Mouse (Mus musculus): ENCODE measurements around the gene Tyro3. TPM values are rescaled to one million over a fixed set of nuclear protein-coding genes. Genes with fewer than 3 reads are reported as not detected.

Gene Tyro3
- 20.0 and 20.2 TPM in 2 replicates for polyA plus RNA-seq (2014; fragmentation: Nextera tagmentation; extraction: Ambion mirVana)

DNA sequence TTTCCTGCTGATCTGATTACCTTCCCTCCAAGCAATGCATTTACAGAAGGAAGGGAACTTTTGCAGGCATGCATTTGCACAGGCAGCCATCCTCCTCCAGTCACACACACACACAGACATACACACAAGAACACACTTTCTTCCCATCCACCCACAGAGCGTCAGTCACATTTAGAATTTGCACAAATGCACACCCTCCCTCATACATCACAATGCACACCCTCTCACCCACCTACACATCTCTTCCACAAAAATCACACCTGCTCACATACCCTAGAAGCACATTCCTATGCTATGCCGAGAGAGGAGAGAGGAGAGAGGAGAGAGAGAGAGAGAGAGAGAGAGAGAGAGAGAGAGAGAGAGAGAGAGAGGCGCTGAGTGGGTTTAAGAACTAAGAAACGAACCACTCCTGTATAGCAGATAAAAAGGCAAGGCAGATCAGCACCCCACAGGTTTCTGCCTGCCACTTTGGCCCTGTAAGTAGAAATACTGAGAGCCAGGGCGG lies at the start of gene Tyro3:
Gene Tyro3, plus strand, starts transcription at position 455 of the 505 bp plus-strand sequence.
- no peak within 1 kb of the TSS for H3K27ac ChIP-seq (replicated peaks; ENCODE audit: low read depth, low read length)

DNA sequence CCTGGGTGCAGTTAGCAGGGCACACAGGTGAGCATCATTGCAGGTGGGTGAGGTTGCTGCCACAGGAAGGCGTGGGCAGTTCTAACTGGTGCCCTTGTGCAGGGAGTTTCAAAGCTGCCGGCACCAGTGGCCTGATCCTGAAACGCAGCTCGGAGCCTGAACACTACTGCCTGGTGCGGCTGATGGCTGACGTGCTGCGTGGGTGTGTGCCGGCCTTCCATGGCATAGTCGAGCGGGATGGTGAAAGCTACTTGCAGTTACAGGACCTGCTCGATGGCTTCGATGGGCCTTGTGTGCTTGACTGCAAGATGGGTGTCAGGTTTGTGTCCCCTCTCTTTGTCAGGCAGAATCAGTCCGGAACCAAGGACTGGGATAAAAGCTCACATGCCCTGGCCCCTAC lies 48.3 kb upstream of the Tyro3 start:
- peaks cover 14% of the 10 kb centered on the region for H3K27me3 ChIP-seq (ENCODE audit: control insufficient read depth, insufficient read depth, low read length)
- H3K4me2 ChIP-seq (ENCODE audit: low read length): no peak overlapping the region
- 71% methylated on average over 13 of the region's 13 CpGs for WGBS

More for the DNA sequence above, at the start of gene Tyro3:
- no peak within 1 kb of the TSS for H3K9ac ChIP-seq (replicated peaks; ENCODE audit: low read length)
- DNase-seq (no peak), ATAC-seq (ENCODE audit: low FRiP score, low TSS enrichment) (no peak)
- H3K4me1 ChIP-seq (ENCODE audit: control insufficient read depth, insufficient read depth, low read length): peaks cover 15% of the 10 kb centered on the region
- 71% methylated on average over 5 of the region's 5 CpGs for WGBS
- H3K4me2 ChIP-seq (ENCODE audit: low read length): no peak within 1 kb of the TSS
- no peaks in the 10 kb centered on the region for H3K9me3 ChIP-seq (ENCODE audit: control insufficient read depth, low read length)
- no peak within 1 kb of the TSS for H3K4me3 ChIP-seq (replicated peaks; ENCODE audit: low read depth, low read length)
- no peaks in the 10 kb centered on the region for H3K36me3 ChIP-seq (ENCODE audit: control insufficient read depth, insufficient read depth, low read length)
- H3K27me3 ChIP-seq (ENCODE audit: control insufficient read depth, insufficient read depth, low read length): peaks cover 5% of the 10 kb centered on the region; the same call in 1 of the 2 replicates

DNA sequence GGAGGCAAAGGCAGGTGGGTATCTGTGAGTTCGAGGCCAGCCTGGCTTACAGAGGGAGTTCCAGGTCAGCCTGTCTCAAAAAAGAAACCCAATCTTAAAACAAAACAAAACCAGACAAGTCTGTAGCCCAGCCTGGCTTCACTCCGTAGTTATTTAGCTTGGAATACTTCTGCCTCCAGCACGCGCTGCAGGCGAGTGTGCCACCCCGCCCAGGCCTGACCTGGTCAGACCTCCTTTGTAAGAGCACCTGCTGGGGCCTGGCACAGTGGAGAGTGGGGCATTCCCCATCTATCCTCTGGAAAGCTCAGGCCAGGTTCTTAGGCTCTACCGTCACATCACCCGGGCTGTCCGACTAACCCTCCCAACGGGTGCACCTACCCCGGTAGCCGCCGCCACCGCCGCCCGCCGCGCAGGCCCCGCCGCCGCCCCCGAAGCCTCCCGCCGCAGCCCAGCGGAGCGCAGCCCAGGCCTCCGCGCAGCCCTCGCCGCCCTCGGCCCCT lies 39.9 kb upstream of the Tyro3 start:
- peaks cover 9% of the 10 kb centered on the region for H3K4me1 ChIP-seq (ENCODE audit: control insufficient read depth, insufficient read depth, low read length)
- DNase-seq (peak; percentile 33), ATAC-seq (ENCODE audit: low FRiP score, low TSS enrichment) (peak; percentile 48; the same call in 1 of the 2 replicates)
- H3K4me2 ChIP-seq (ENCODE audit: low read length): peak overlapping the region; percentile 99
- no peaks in the 10 kb centered on the region for H3K36me3 ChIP-seq (ENCODE audit: control insufficient read depth, insufficient read depth, low read length)
- no peaks in the 10 kb centered on the region for H3K9me3 ChIP-seq (ENCODE audit: control insufficient read depth, low read length)
- WGBS: 2% methylated on average over 29 of the region's 31 CpGs
- H3K9ac ChIP-seq (replicated peaks; ENCODE audit: low read length): peak overlapping the region; percentile 61
- peaks cover 38% of the 10 kb centered on the region for H3K27me3 ChIP-seq (ENCODE audit: control insufficient read depth, insufficient read depth, low read length)
- H3K27ac ChIP-seq (replicated peaks; ENCODE audit: low read depth, low read length): no peak overlapping the region
- peak overlapping the region; percentile 61 for H3K4me3 ChIP-seq (replicated peaks; ENCODE audit: low read depth, low read length)

More for the DNA sequence above, 48.3 kb upstream of the Tyro3 start:
- no peaks in the 10 kb centered on the region for H3K4me1 ChIP-seq (ENCODE audit: control insufficient read depth, insufficient read depth, low read length)
- no peak overlapping the region for H3K4me3 ChIP-seq (replicated peaks; ENCODE audit: low read depth, low read length)
- ATAC-seq (ENCODE audit: low FRiP score, low TSS enrichment): no peak
- DNase-seq: no peak
- H3K27ac ChIP-seq (replicated peaks; ENCODE audit: low read depth, low read length): no peak overlapping the region
- no peaks in the 10 kb centered on the region for H3K36me3 ChIP-seq (ENCODE audit: control insufficient read depth, insufficient read depth, low read length)
- H3K9ac ChIP-seq (replicated peaks; ENCODE audit: low read length): no peak overlapping the region
- H3K9me3 ChIP-seq (ENCODE audit: control insufficient read depth, low read length): no peaks in the 10 kb centered on the region

DNA sequence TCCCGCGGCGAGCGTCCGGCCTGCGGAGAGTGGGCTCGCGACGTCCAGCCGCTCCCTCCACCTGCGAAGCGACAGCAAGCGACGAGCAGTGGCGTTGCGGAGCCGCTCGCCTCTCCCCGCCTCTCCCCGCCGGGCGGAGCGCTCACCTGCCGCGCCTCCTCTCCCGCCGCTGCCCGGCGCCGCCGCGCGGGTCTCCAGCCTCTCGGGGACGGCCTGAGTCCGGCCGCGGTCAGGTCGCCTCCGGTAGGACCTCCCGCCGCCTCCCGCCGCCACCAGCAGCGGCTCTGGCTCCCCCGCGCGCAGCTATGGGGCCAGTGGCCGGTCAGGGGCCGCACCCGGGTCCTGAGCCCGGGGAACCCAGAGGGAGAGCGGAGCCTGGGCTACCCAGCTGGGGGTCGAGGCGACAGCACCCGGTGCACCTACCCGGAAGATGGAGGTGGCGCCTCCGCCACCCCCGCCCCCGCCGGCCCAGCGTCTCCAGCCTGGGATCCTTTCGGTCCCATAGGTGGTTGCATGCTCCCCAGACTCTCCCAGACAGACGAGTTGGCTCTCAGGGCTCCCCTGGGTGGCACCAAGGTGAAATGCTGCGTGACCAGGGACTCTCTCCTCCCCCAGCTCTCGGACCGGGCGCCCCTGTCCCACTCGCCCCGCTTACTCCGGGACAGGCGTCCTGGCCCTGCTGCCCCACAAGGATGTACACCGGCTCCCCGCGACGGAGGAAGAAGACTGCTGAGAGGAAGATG lies 39.3 kb upstream of the Tyro3 start:
- ATAC-seq (ENCODE audit: low FRiP score, low TSS enrichment): peak; percentile 48; the same call in 1 of the 2 replicates
- Histone ChIP-seq H3K27me3 (ENCODE audit: control insufficient read depth, insufficient read depth, low read length) (peaks cover 38% of the 10 kb centered on the region), H3K9me3 (ENCODE audit: control insufficient read depth, low read length) (no peaks in the 10 kb centered on the region), H3K4me2 (ENCODE audit: low read length) (peak overlapping the region; percentile 99), H3K4me1 (ENCODE audit: control insufficient read depth, insufficient read depth, low read length) (peaks cover 9% of the 10 kb centered on the region), H3K36me3 (ENCODE audit: control insufficient read depth, insufficient read depth, low read length) (no peaks in the 10 kb centered on the region), H3K4me3 (replicated peaks; ENCODE audit: low read depth, low read length) (peak overlapping the region; percentile 61), H3K9ac (replicated peaks; ENCODE audit: low read length) (peak overlapping the region; percentile 61), H3K27ac (replicated peaks; ENCODE audit: low read depth, low read length) (no peak overlapping the region)
- peak; percentile 64 for DNase-seq
- under 1% methylated on average over 67 of the region's 77 CpGs for WGBS

DNA sequence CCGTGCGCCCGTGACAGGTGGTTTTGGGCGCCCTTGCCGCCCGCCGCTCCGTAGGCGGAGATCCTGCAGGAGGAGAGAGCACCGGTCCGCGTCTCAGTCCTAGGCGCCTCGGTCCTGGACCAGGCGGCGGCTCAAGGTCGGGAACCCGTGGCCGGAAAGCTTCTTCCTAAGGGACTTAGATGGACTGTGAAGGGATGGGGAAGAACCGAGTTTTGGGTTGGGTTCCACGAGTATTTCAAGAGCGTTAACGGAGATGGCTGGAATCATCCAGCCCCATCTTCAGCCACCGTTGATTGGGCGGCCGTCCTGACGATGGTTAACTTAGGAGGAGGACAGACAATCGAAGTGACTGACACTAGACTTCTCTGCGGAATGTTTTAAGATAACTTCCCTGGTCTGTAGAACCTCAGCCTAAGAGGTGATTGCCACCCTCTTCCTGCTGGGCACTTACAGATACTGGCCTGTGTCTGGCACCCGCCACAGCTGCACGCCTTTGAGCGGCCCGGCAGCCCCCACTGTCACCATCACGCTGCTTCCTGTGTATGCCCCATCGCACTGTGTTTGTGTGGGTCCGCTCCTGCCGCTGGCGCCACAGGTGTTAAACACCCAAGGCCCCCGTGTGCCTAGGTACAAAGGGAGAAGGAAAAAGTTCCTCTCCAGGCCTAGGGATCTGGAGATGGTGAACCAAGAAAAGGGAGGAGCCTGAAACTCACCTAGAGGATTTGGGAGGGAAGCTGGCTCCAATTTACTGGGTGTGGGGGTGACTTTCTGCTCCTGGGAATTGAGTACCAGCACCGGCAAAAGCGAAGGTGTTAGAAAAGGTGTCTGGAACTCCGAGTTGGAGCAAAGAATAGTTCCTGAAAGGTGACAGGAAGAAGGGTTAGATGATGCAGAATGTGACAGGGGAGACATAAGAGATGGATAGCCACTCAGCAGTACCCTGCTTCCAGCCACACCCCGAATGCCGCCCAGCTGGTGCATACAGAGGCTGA lies 38.4 kb upstream of the Tyro3 start:
- Histone ChIP-seq H3K36me3 (ENCODE audit: control insufficient read depth, insufficient read depth, low read length) (peaks cover 8% of the 10 kb centered on the region), H3K4me2 (ENCODE audit: low read length) (peak overlapping the region; percentile 99), H3K27ac (replicated peaks; ENCODE audit: low read depth, low read length) (no peak overlapping the region), H3K4me1 (ENCODE audit: control insufficient read depth, insufficient read depth, low read length) (peaks cover 9% of the 10 kb centered on the region), H3K9ac (replicated peaks; ENCODE audit: low read length) (peak overlapping the region; percentile 61; the same call in 1 of the 2 replicates), H3K4me3 (replicated peaks; ENCODE audit: low read depth, low read length) (peak overlapping the region; percentile 61), H3K9me3 (ENCODE audit: control insufficient read depth, low read length) (no peaks in the 10 kb centered on the region), H3K27me3 (ENCODE audit: control insufficient read depth, insufficient read depth, low read length) (peaks cover 38% of the 10 kb centered on the region)
- no peak for DNase-seq
- WGBS: 6% methylated on average over 44 of the region's 44 CpGs
- ATAC-seq (ENCODE audit: low FRiP score, low TSS enrichment): no peak

DNA sequence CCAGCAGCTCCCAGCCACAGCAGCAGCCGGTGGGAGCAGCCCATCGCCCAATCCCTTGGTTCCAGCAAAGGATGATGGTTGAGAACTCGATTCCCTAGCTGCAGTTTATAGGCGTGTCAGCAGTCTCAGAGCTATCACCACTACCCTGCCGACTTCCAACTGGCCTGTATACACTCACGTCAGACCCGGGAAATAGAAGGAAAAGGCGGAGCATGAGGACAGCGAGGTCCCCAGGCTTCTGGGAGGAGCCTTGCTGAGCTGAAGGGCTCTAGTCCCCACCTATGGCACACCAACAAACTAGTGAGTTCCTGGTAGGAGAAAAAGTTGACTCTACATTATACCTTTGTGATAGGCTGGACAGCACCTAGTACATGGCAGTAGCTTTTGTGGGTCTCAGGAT lies 37.3 kb upstream of the Tyro3 start, which contains the start of gene Ltk:
Gene Ltk, minus strand, starts transcription at position 181 of the 400 bp plus-strand sequence.
- no peak for ATAC-seq (ENCODE audit: low FRiP score, low TSS enrichment)
- Histone ChIP-seq H3K9ac (replicated peaks; ENCODE audit: low read length) (no peak within 1 kb of the TSS), H3K9me3 (ENCODE audit: control insufficient read depth, low read length) (no peaks in the 10 kb centered on the region), H3K4me2 (ENCODE audit: low read length) (no peak within 1 kb of the TSS), H3K4me1 (ENCODE audit: control insufficient read depth, insufficient read depth, low read length) (peaks cover 9% of the 10 kb centered on the region), H3K36me3 (ENCODE audit: control insufficient read depth, insufficient read depth, low read length) (peaks cover 18% of the 10 kb centered on the region), H3K27me3 (ENCODE audit: control insufficient read depth, insufficient read depth, low read length) (peaks cover 38% of the 10 kb centered on the region), H3K4me3 (replicated peaks; ENCODE audit: low read depth, low read length) (no peak within 1 kb of the TSS), H3K27ac (replicated peaks; ENCODE audit: low read depth, low read length) (no peak within 1 kb of the TSS)
- DNase-seq: no peak
- 16% methylated on average over 9 of the region's 9 CpGs for WGBS

DNA sequence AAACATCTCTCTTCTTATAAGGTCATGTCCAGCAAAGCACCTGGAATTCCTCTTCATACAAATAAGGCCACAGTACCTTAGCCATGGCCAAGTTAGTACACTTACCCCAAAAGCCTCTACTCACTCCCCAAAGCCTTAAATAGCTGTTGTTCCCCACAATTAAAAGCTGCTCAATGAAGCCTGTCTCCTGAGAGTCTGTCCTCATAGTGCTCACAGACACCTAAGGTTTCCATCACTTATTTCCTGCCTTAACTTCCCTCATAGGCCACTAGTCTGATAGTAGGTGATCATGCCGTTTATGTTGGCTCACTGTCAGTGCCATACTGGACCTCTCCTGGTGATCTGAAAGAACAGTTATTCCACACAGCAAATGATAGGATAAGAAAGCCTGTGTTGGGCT lies 35.3 kb upstream of the Tyro3 start:
- 82% methylated on average over 1 of the region's 1 CpGs for WGBS
- DNase-seq: no peak
- no peak for ATAC-seq (ENCODE audit: low FRiP score, low TSS enrichment)
- Histone ChIP-seq H3K27me3 (ENCODE audit: control insufficient read depth, insufficient read depth, low read length) (peaks cover 30% of the 10 kb centered on the region), H3K27ac (replicated peaks; ENCODE audit: low read depth, low read length) (no peak overlapping the region), H3K4me1 (ENCODE audit: control insufficient read depth, insufficient read depth, low read length) (peaks cover 9% of the 10 kb centered on the region), H3K9me3 (ENCODE audit: control insufficient read depth, low read length) (no peaks in the 10 kb centered on the region), H3K9ac (replicated peaks; ENCODE audit: low read length) (no peak overlapping the region), H3K4me3 (replicated peaks; ENCODE audit: low read depth, low read length) (no peak overlapping the region), H3K36me3 (ENCODE audit: control insufficient read depth, insufficient read depth, low read length) (peaks cover 22% of the 10 kb centered on the region), H3K4me2 (ENCODE audit: low read length) (no peak overlapping the region)

DNA sequence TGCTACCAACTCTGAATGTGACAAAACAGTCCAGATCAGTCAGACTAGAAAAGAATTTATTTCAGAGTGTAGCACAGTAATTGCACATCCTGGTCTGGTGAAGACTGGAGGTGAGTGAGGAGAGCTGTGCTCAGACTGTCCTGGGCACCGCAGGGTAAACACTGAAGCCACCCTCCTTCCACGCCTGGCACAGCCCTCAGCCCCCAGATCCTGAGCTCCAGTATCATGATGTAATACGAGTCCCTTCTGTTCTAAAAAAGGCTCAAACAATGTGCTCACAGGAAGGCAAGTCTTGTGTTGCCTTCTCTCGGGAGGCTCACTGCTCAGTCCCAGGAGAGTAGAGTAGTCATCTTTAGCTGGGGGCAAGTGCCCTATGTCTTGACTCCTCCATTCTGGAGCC lies 33.6 kb upstream of the Tyro3 start:
- DNase-seq (no peak), ATAC-seq (ENCODE audit: low FRiP score, low TSS enrichment) (no peak)
- 79% methylated on average over 4 of the region's 4 CpGs for WGBS
- no peak overlapping the region for H3K4me3 ChIP-seq (replicated peaks; ENCODE audit: low read depth, low read length)
- peaks cover under 1% of the 10 kb centered on the region; the same call in 1 of the 2 replicates for H3K4me1 ChIP-seq (ENCODE audit: control insufficient read depth, insufficient read depth, low read length)
- H3K9me3 ChIP-seq (ENCODE audit: control insufficient read depth, low read length): no peaks in the 10 kb centered on the region
- no peak overlapping the region for H3K27ac ChIP-seq (replicated peaks; ENCODE audit: low read depth, low read length)
- peaks cover 14% of the 10 kb centered on the region for H3K27me3 ChIP-seq (ENCODE audit: control insufficient read depth, insufficient read depth, low read length)
- peaks cover 33% of the 10 kb centered on the region for H3K36me3 ChIP-seq (ENCODE audit: control insufficient read depth, insufficient read depth, low read length)
- no peak overlapping the region for H3K4me2 ChIP-seq (ENCODE audit: low read length)
- no peak overlapping the region for H3K9ac ChIP-seq (replicated peaks; ENCODE audit: low read length)

All from midbrain, embryonic 14.5 days (tissue).